Mouse (Mus musculus): Measurements from ENCODE around the gene Zfp74. TPM values are rescaled to one million over a fixed set of nuclear protein-coding genes. Genes with fewer than 3 reads are reported as not detected.

Gene Zfp74
- 1.1 and 1.8 TPM in 2 replicates for polyA plus RNA-seq (2015; fragmentation: Nextera tagmentation; extraction: Ambion mirVana)

DNA sequence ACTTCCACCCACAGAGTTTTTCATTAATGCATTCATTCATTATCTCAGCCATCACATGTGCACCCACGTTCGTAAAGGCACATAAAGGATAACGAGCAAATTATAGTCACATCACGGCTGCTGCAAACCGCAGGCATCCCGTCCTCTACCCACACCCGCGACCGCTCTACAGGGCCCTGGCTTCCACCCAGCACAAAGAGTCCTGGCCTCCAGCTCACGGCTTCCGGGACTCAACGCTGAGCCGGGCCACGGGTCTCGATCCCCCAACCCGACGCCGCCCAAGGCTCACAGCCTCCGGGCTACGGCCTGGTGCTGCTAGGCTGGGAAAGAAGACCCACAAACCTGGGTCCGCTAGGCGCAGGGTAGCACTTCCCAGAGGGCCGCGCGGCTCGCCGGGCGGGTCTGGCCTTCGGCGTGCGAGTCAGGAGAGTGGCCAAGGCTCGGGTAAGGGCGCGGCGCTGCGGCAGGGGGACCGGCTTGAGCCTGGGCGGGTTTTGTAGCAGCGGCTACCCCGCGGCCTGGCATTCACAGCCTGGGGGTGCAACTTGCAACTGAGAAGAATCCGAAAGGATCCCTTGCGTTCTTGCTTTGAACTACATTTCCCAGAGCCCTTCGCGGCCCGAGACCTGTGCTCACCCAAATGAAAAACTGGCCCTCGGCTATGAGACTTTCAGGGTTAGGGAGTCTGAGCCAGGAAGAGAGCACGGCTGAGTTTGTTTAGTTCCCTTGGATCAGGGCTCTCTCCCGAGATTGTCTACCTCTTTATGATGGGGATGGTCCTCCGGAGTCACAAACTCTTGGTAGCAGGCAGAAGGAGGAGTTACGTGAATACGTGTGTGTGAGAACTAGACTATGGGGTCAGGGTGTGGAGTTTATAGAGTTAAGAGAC is at the start of gene Zfp74:
Gene Zfp74, minus strand, starts transcription at position 577 of the 889 bp plus-strand sequence.
- H3K27ac ChIP-seq (ENCODE audit: low read depth) = peak within 1 kb of the TSS; percentile 85
- H3K9me3 ChIP-seq (ENCODE audit: low read length) = no peaks in the 10 kb centered on the region
- H3K4me3 ChIP-seq (ENCODE audit: low read depth, low read length) = peak within 1 kb of the TSS; percentile 65
- peaks cover 6% of the 10 kb centered on the region; the same call in 1 of the 2 replicates for H3K4me1 ChIP-seq (ENCODE audit: insufficient read depth)
- peak within 1 kb of the TSS; percentile 75 for H3K4me2 ChIP-seq (ENCODE audit: low read depth, low read length)
- H3K9ac ChIP-seq (replicated peaks) = peak within 1 kb of the TSS; percentile 80
- no peaks in the 10 kb centered on the region; the same call in 1 of the 2 replicates for H3K36me3 ChIP-seq (replicated peaks; ENCODE audit: insufficient read depth, low read length)
- peak; percentile 90 for ATAC-seq
- H3K27me3 ChIP-seq (ENCODE audit: insufficient read depth, low read length) = no peaks in the 10 kb centered on the region
- peak; percentile 84 for DNase-seq
- under 1% methylated on average over 52 of the region's 52 CpGs for WGBS (ENCODE audit: insufficient replicate concordance)
- TF ChIP-seq CTCF (IDR thresholded peaks at IDR 0.05; ENCODE audit: low read depth) (peak; percentile 6; the same call in 1 of the 2 replicates), EP300 (IDR thresholded peaks at IDR 0.05; ENCODE audit: low read depth) (no peak)

DNA sequence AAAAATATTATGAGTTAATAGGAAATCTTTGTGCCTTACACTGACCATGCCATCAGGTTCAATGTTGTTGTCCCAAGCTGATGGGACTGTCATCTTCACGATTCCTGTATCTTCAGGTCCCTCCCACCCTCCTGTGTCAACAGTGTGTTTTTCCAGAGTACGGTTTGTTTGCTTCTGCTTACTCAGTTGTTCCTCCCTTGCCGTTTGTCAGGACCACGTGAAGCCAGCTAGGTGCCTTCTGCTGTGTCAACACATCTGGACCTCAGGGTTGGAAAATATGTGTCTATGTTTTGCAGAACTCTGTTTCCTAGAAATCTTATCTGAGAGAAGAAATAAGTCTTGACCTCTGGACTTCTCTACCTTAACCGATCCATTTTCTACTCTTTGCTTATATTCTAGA is 46.7 kb upstream of the Zfp74 start:
- H3K36me3 ChIP-seq (replicated peaks; ENCODE audit: insufficient read depth, low read length) = peaks cover 28% of the 10 kb centered on the region
- H3K27ac ChIP-seq (ENCODE audit: low read depth) = peak overlapping the region; percentile 30; the same call in 1 of the 2 replicates
- no peaks in the 10 kb centered on the region; the same call in 1 of the 2 replicates for H3K4me1 ChIP-seq (ENCODE audit: insufficient read depth)
- no peak for TF ChIP-seq EP300 (IDR thresholded peaks at IDR 0.05; ENCODE audit: low read depth)
- TF ChIP-seq CTCF (IDR thresholded peaks at IDR 0.05; ENCODE audit: low read depth) = no peak
- ATAC-seq (0 out of 2 replicates have a peak, but pooled peaks have one; percentile 13), DNase-seq (no peak)
- no peak overlapping the region for H3K4me2 ChIP-seq (ENCODE audit: low read depth, low read length)
- no peak overlapping the region for H3K9ac ChIP-seq (replicated peaks)
- no peak overlapping the region for H3K4me3 ChIP-seq (ENCODE audit: low read depth, low read length)
- H3K27me3 ChIP-seq (ENCODE audit: insufficient read depth, low read length) = no peaks in the 10 kb centered on the region
- H3K9me3 ChIP-seq (ENCODE audit: low read length) = no peaks in the 10 kb centered on the region
- 52% methylated on average over 5 of the region's 5 CpGs for WGBS (ENCODE audit: insufficient replicate concordance)

DNA sequence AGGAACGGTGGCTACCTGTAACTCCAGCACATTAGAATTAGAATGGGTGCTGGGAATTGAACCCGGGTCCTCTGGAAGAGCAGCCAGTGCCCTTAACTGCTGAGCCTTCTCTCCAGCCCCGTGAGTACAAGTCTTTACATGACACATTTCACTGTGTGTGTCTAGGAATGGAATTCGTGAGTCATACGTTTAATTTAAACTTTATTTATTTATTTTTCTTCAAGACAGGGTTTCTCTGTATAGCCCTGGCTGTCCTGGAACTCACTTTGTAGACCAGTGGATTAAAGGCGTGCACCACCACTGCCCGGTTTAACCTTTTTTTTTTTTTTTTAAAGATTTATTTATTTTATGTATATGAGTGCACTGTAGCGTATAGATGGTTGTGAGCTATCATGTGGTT is 41.2 kb upstream of the Zfp74 start:
- no peaks in the 10 kb centered on the region for H3K4me1 ChIP-seq (ENCODE audit: insufficient read depth)
- H3K9me3 ChIP-seq (ENCODE audit: low read length) = no peaks in the 10 kb centered on the region
- no peak for DNase-seq
- H3K27ac ChIP-seq (ENCODE audit: low read depth) = no peak overlapping the region
- H3K36me3 ChIP-seq (replicated peaks; ENCODE audit: insufficient read depth, low read length) = peaks cover 39% of the 10 kb centered on the region
- no peak for TF ChIP-seq EP300 (IDR thresholded peaks at IDR 0.05; ENCODE audit: low read depth)
- no peak for TF ChIP-seq CTCF (IDR thresholded peaks at IDR 0.05; ENCODE audit: low read depth)
- WGBS (ENCODE audit: insufficient replicate concordance) = 85% methylated on average over 8 of the region's 8 CpGs
- H3K9ac ChIP-seq (replicated peaks) = no peak overlapping the region
- H3K27me3 ChIP-seq (ENCODE audit: insufficient read depth, low read length) = no peaks in the 10 kb centered on the region
- ATAC-seq = no peak
- no peak overlapping the region for H3K4me3 ChIP-seq (ENCODE audit: low read depth, low read length)
- no peak overlapping the region for H3K4me2 ChIP-seq (ENCODE audit: low read depth, low read length)

DNA sequence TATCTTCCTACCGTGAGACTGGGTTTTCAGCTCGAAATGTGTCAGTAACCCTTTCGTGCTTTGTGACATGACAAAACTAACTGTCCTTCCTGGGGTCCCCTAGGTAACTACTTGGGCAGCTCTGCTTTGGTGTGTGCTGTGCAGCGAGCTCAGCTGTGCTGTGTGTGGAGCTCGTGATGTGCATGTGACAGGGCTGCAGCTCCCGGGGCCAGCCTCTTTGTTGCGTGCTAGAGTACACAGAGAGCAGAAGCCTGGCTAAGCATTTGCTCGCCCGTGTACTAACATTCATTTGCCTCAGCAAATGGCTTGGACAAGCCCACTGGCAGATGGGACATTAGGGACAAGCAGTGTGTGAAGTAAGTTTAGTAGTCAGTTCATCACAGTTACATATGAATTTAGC is 39.5 kb upstream of the Zfp74 start:
- no peak overlapping the region for H3K27ac ChIP-seq (ENCODE audit: low read depth)
- H3K4me2 ChIP-seq (ENCODE audit: low read depth, low read length) = no peak overlapping the region
- ATAC-seq (no peak), DNase-seq (no peak)
- H3K9me3 ChIP-seq (ENCODE audit: low read length) = no peaks in the 10 kb centered on the region
- H3K36me3 ChIP-seq (replicated peaks; ENCODE audit: insufficient read depth, low read length) = peaks cover 27% of the 10 kb centered on the region
- no peak overlapping the region for H3K4me3 ChIP-seq (ENCODE audit: low read depth, low read length)
- H3K27me3 ChIP-seq (ENCODE audit: insufficient read depth, low read length) = no peaks in the 10 kb centered on the region
- WGBS (ENCODE audit: insufficient replicate concordance) = 92% methylated on average over 9 of the region's 9 CpGs
- no peaks in the 10 kb centered on the region for H3K4me1 ChIP-seq (ENCODE audit: insufficient read depth)
- H3K9ac ChIP-seq (replicated peaks) = no peak overlapping the region
- TF ChIP-seq CTCF (IDR thresholded peaks at IDR 0.05; ENCODE audit: low read depth) (no peak), EP300 (IDR thresholded peaks at IDR 0.05; ENCODE audit: low read depth) (no peak)

DNA sequence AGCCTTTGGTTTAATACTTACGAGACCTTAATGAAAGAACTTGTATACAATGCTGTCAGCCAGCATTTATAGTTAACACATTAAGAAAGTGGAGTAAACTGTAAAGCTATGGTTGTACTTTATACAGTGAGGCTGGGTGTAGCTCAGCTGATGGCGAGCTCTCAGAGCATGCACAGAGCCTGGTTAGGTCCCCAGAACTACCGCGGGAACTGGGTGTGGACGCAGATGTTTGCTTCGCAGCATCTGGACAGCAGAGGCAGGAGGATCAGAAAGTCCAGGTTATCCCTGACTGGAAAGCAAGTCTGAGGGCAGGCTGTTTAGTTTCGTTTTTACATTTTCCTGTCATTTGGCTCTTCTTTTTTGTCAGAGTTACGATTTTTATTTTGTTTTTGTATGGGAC is 38.8 kb upstream of the Zfp74 start:
- H3K9me3 ChIP-seq (ENCODE audit: low read length) = no peaks in the 10 kb centered on the region
- H3K4me2 ChIP-seq (ENCODE audit: low read depth, low read length) = no peak overlapping the region
- peaks cover 25% of the 10 kb centered on the region for H3K36me3 ChIP-seq (replicated peaks; ENCODE audit: insufficient read depth, low read length)
- H3K4me3 ChIP-seq (ENCODE audit: low read depth, low read length) = no peak overlapping the region
- no peak overlapping the region for H3K27ac ChIP-seq (ENCODE audit: low read depth)
- DNase-seq (no peak), ATAC-seq (no peak)
- no peak overlapping the region for H3K9ac ChIP-seq (replicated peaks)
- H3K4me1 ChIP-seq (ENCODE audit: insufficient read depth) = no peaks in the 10 kb centered on the region
- WGBS (ENCODE audit: insufficient replicate concordance) = 88% methylated on average over 8 of the region's 8 CpGs
- no peaks in the 10 kb centered on the region for H3K27me3 ChIP-seq (ENCODE audit: insufficient read depth, low read length)
- TF ChIP-seq CTCF (IDR thresholded peaks at IDR 0.05; ENCODE audit: low read depth) (no peak), EP300 (IDR thresholded peaks at IDR 0.05; ENCODE audit: low read depth) (no peak)

GRCm38 (mm10) chr7:29989031-29989430 is 35.1 kb upstream of the Zfp74 start:
- H3K4me1 ChIP-seq (ENCODE audit: insufficient read depth) = 0 out of 2 replicates have a peak, but pooled peaks cover 3% of the 10 kb centered on the region
- peaks cover 21% of the 10 kb centered on the region for H3K36me3 ChIP-seq (replicated peaks; ENCODE audit: insufficient read depth, low read length)
- no peaks in the 10 kb centered on the region for H3K27me3 ChIP-seq (ENCODE audit: insufficient read depth, low read length)
- H3K27ac ChIP-seq (ENCODE audit: low read depth) = peak overlapping the region; percentile 31; the same call in 1 of the 2 replicates
- no peaks in the 10 kb centered on the region for H3K9me3 ChIP-seq (ENCODE audit: low read length)
- DNase-seq (peak; percentile 58), ATAC-seq (peak; percentile 81)
- no peak for TF ChIP-seq CTCF (IDR thresholded peaks at IDR 0.05; ENCODE audit: low read depth)
- TF ChIP-seq EP300 (IDR thresholded peaks at IDR 0.05; ENCODE audit: low read depth) = no peak
- no peak overlapping the region for H3K9ac ChIP-seq (replicated peaks)
- H3K4me2 ChIP-seq (ENCODE audit: low read depth, low read length) = no peak overlapping the region
- H3K4me3 ChIP-seq (ENCODE audit: low read depth, low read length) = no peak overlapping the region
- 67% methylated on average over 11 of the region's 11 CpGs for WGBS (ENCODE audit: insufficient replicate concordance)

Measured in liver, postnatal 0 days (tissue).